Comparison of ENCODE assay signal across 11 mouse cellular contexts in the genomic region with DNA sequence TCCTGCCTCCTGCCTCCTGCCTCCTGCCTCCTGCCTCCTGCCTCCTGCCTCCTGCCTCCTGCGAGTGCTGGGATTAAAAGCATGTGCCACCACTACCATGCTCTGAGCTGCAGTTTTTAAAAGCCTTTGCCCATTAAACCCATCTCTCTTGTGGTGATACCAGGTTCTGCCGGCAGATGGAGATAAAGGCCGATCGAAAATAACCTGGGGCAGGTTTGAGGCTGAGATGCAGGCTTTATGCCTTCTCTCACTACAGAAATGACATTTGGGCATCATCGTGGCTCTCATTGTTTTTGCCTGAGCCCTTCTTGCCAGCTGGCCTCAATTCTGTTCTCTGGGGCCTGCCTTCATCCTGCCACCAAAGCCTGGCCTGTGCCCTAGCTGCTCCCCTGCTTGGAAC. TPM values are rescaled to one million over a fixed set of nuclear protein-coding genes. Genes with fewer than 3 reads are reported as not detected.
DNase-seq lines count a peak whose midpoint lies in the region; ATAC-seq and TF ChIP-seq lines count a peak whose summit lies in the region.
"Had no signal": no experiment of that assay in that cellular context is flagged by ENCODE, and none has a peak within 500 bp of the region (broad histone marks: within the 10 kb centered on the region; RNA-seq: fewer than 3 reads in every experiment).

No protein-coding gene starts in this region.

- in situ Hi-C loops in CH12.LX (cut with MboI; ENCODE audit: low pct_ligation_motif_present, low pct_unique_long_range_greater_than_20kb, low sequenced_read_pairs): loop anchor here (25.0 kb wide), 1 partner anchor 137 kb away; a partner anchor contains a TSS

- peaks cover 13% of the 10 kb centered on the region for H3K4me1 ChIP-seq in heart, embryonic 11.5 days (ENCODE audit: control insufficient read depth, insufficient read depth, low read length)
- H3K4me1 ChIP-seq in CH12.LX (ENCODE audit: control insufficient read depth in 1 of 2, insufficient read depth in 2 of 2): peaks cover 6 to 21% of the 10 kb centered on the region in 2 experiments

- H3K9me3 ChIP-seq in heart, embryonic 11.5 days (replicated peaks; ENCODE audit: control insufficient read depth, low read length): no peaks in the 10 kb centered on the region
- no peaks in the 10 kb centered on the region for H3K9me3 ChIP-seq in CH12.LX (replicated peaks; ENCODE audit: low read length)
- H3K9me3 ChIP-seq: embryonic facial prominence, embryonic 12.5 days had no signal

- no peak overlapping the region for H3K4me2 ChIP-seq in heart, embryonic 11.5 days
- no peak overlapping the region for H3K4me2 ChIP-seq in CH12.LX (ENCODE audit: insufficient read depth, low read depth, poor library complexity, severe bottlenecking)
- H3K4me2 ChIP-seq: embryonic facial prominence, embryonic 12.5 days had no signal

- no peak overlapping the region for H3K27ac ChIP-seq in heart, embryonic 11.5 days (ENCODE audit: low read depth, low read length)
- H3K27ac ChIP-seq in CH12.LX (ENCODE audit: insufficient read depth, low read depth): no peak overlapping the region
- H3K27ac ChIP-seq in layer of hippocampus, adult 2 months: no peak overlapping the region
- H3K27ac ChIP-seq: embryonic facial prominence, embryonic 12.5 days had no signal

- TF ChIP-seq CTCF in CH12.LX (conservative IDR thresholded peaks at IDR 0.05 in 1 of 2, IDR thresholded peaks at IDR 0.05 in 1 of 2; ENCODE audit: low read depth in 2 of 2, low read length in 2 of 2): peak; percentile 43 to 80; a peak in 3 of 4 replicates
- TF ChIP-seq CTCF in layer of hippocampus, adult 2 months (conservative IDR thresholded peaks at IDR 0.05): peak; percentile 76

- TF ChIP-seq EP300 in CH12.LX (IDR thresholded peaks at IDR 0.05; ENCODE audit: low read length): no peak

- ATAC-seq in heart, embryonic 11.5 days (replicated peaks; ENCODE audit: insufficient number of reproducible peaks, low FRiP score, low TSS enrichment): no peak
- peak; percentile 81 for ATAC-seq in megakaryocyte progenitor cell, adult 5-6 weeks (replicated peaks; ENCODE audit: poor library complexity)

- no peaks in the 10 kb centered on the region for H3K27me3 ChIP-seq in heart, embryonic 11.5 days (ENCODE audit: control insufficient read depth, insufficient read depth, low read length)
- H3K27me3 ChIP-seq in CH12.LX (replicated peaks): peaks cover 44% of the 10 kb centered on the region
- H3K27me3 ChIP-seq: embryonic facial prominence, embryonic 12.5 days had no signal

- no peaks in the 10 kb centered on the region for H3K79me2 ChIP-seq in CH12.LX (replicated peaks; ENCODE audit: control insufficient read depth, extremely low read depth, insufficient read depth, poor library complexity, severe bottlenecking)

- WGBS in heart, embryonic 11.5 days (ENCODE audit: insufficient replicate concordance): 4% methylated on average over 5 of the region's 5 CpGs

- TF ChIP-seq RAD21 in CH12.LX (IDR thresholded peaks at IDR 0.05; ENCODE audit: low read depth, low read length): peak; percentile 79

- no peaks in the 10 kb centered on the region for H3K36me3 ChIP-seq in heart, embryonic 11.5 days (ENCODE audit: control insufficient read depth, insufficient read depth, low read length)
- no peaks in the 10 kb centered on the region for H3K36me3 ChIP-seq in CH12.LX (replicated peaks in 1 of 2; ENCODE audit: control insufficient read depth in 1 of 2, insufficient read depth in 1 of 2, low read length in 1 of 2)
- H3K36me3 ChIP-seq: embryonic facial prominence, embryonic 12.5 days had no signal

- H3K4me3 ChIP-seq in heart, embryonic 11.5 days (ENCODE audit: low read depth, low read length): no peak overlapping the region
- no peak overlapping the region for H3K4me3 ChIP-seq in CH12.LX (replicated peaks in 1 of 3; ENCODE audit: low read depth in 2 of 3, low read length in 2 of 3, poor library complexity in 1 of 3)
- H3K4me3 ChIP-seq in layer of hippocampus, adult 2 months: no peak overlapping the region
- H3K4me3 ChIP-seq: embryonic facial prominence, embryonic 12.5 days had no signal

- no peak for TF ChIP-seq POLR2A in CH12.LX (IDR thresholded peaks at IDR 0.05; ENCODE audit: low read depth, low read length)

- dilution Hi-C loops in CH12.LX (cut with MboI; ENCODE audit: extremely low pct_ligation_motif_present, extremely low pct_unique_long_range_greater_than_20kb, low sequenced_read_pairs): no loop called here

- DNase-seq in heart, postnatal 4 days: peak; percentile 76
- DNase-seq in CH12.LX (ENCODE audit: extremely low read depth): peak; percentile 65
- peak; percentile 75 for DNase-seq in adrenal gland, postnatal 14 days
- DNase-seq in embryo, embryonic 9.5 days (ENCODE audit: extremely low spot score): peak; percentile 63
- DNase-seq in layer of hippocampus, adult 2 months (ENCODE audit: low spot score in 2 of 2): peak; percentile 46 to 79
- peak; percentile 41 for DNase-seq in thymus, postnatal 14 days

- no peak overlapping the region for H3K9ac ChIP-seq in heart, embryonic 11.5 days (ENCODE audit: low read depth, low read length)
- no peak overlapping the region for H3K9ac ChIP-seq in CH12.LX (ENCODE audit: insufficient read depth, low read depth)
- H3K9ac ChIP-seq: embryonic facial prominence, embryonic 12.5 days had no signal

TF ChIP-seq in CH12.LX, 34 proteins besides CTCF, POLR2A, EP300 and RAD21:
- TF ChIP-seq MYC (IDR thresholded peaks at IDR 0.05; ENCODE audit: low read depth, low read length): no peak
- peak; percentile 67 for TF ChIP-seq SMC3 (IDR thresholded peaks at IDR 0.05; ENCODE audit: low read depth, low read length)

RNA-seq across cellular contexts. Expression of a gene that starts 14.2 kb away (rescaled TPM):
- total RNA-seq in heart, postnatal 4 days (2021): not detected
- polyA plus RNA-seq in heart, embryonic 11.5 days (2014; fragmentation: Nextera tagmentation; extraction: Ambion mirVana): not detected in 2 replicates
- total RNA-seq in CH12.LX (2012; rRNA removed) (not detected in 2 replicates), CH12.LX (2014; rRNA removed) (not detected in 2 replicates)
- not detected in 2 replicates for polyA plus RNA-seq in CH12.LX (2012; ENCODE audit: insufficient read length, low read depth)
- not detected in 2 replicates for total RNA-seq in adrenal gland, postnatal 14 days (2021)
- not detected for total RNA-seq in layer of hippocampus, adult 2 months (2021)
- not detected in 2 replicates for total RNA-seq in megakaryocyte progenitor cell, adult 5-6 weeks (2015)
- total RNA-seq in megakaryocyte progenitor cell, adult 5-6 weeks (2017): not detected in 2 replicates
- polyA plus RNA-seq: embryonic facial prominence, embryonic 12.5 days; liver, embryonic 16.5 days; stomach, embryonic 16.5 days had no signal

RNA-seq across cellular contexts. Expression of a gene that starts 26.6 kb away (rescaled TPM):
- total RNA-seq in heart, postnatal 4 days (2021): not detected
- polyA plus RNA-seq in heart, embryonic 11.5 days (2014; fragmentation: Nextera tagmentation; extraction: Ambion mirVana): not detected in 2 replicates
- not detected in 2 replicates for total RNA-seq in CH12.LX (2012; rRNA removed)
- not detected in 2 replicates for total RNA-seq in CH12.LX (2014; rRNA removed)
- polyA plus RNA-seq in CH12.LX (2012; ENCODE audit: insufficient read length, low read depth): not detected in 2 replicates
- not detected in 2 replicates for total RNA-seq in adrenal gland, postnatal 14 days (2021)
- not detected for total RNA-seq in layer of hippocampus, adult 2 months (2021)
- total RNA-seq in megakaryocyte progenitor cell, adult 5-6 weeks (2015): not detected in 2 replicates
- total RNA-seq in megakaryocyte progenitor cell, adult 5-6 weeks (2017): not detected in 2 replicates
- polyA plus RNA-seq: embryonic facial prominence, embryonic 12.5 days; liver, embryonic 16.5 days; stomach, embryonic 16.5 days had no signal

RNA-seq across cellular contexts. Expression of a gene that starts 34.9 kb away (rescaled TPM):
- 1 to 10 TPM; 3.8 to 4.0 TPM for total RNA-seq in heart, postnatal 4 days (2021)
- polyA plus RNA-seq in heart, embryonic 11.5 days (2014; fragmentation: Nextera tagmentation; extraction: Ambion mirVana): 1.4 and 1.5 TPM in 2 replicates
- total RNA-seq in CH12.LX (2012; rRNA removed) (not detected in 2 replicates), CH12.LX (2014; rRNA removed) (not detected in 2 replicates)
- polyA plus RNA-seq in CH12.LX (2012; ENCODE audit: insufficient read length, low read depth): not detected in 2 replicates
- 0.37 and 0.38 TPM in 2 replicates for total RNA-seq in adrenal gland, postnatal 14 days (2021)
- total RNA-seq in layer of hippocampus, adult 2 months (2021): 1 to 10 TPM; 2.4 to 3.2 TPM
- total RNA-seq in megakaryocyte progenitor cell, adult 5-6 weeks (2015): not detected in 2 replicates
- total RNA-seq in megakaryocyte progenitor cell, adult 5-6 weeks (2017): 0.29 TPM in 1 of 2 replicates, not detected in the other

RNA-seq across cellular contexts. Expression of a gene that starts 35.4 kb away (rescaled TPM):
- 10 to 100 TPM; 24.9 to 27.4 TPM for total RNA-seq in heart, postnatal 4 days (2021)
- 50.9 and 55.4 TPM in 2 replicates for polyA plus RNA-seq in heart, embryonic 11.5 days (2014; fragmentation: Nextera tagmentation; extraction: Ambion mirVana)
- total RNA-seq in CH12.LX (2012; rRNA removed): not detected in 2 replicates
- total RNA-seq in CH12.LX (2014; rRNA removed): not detected in 2 replicates
- polyA plus RNA-seq in CH12.LX (2012; ENCODE audit: insufficient read length, low read depth): not detected in 2 replicates
- 8.3 and 9.9 TPM in 2 replicates for total RNA-seq in adrenal gland, postnatal 14 days (2021)
- total RNA-seq in layer of hippocampus, adult 2 months (2021): 10 to 100 TPM in 1 of 2 experiments, 1 to 10 TPM in 1; 9.9 to 10.1 TPM
- 5.3 and 5.7 TPM in 2 replicates for total RNA-seq in megakaryocyte progenitor cell, adult 5-6 weeks (2015)
- total RNA-seq in megakaryocyte progenitor cell, adult 5-6 weeks (2017): 2.8 and 4.1 TPM in 2 replicates

RNA-seq across cellular contexts. Expression of a gene that starts 39.7 kb away (rescaled TPM):
- not detected for total RNA-seq in heart, postnatal 4 days (2021)
- polyA plus RNA-seq in heart, embryonic 11.5 days (2014; fragmentation: Nextera tagmentation; extraction: Ambion mirVana): not detected in 2 replicates
- total RNA-seq in CH12.LX (2012; rRNA removed) (not detected in 2 replicates), CH12.LX (2014; rRNA removed) (not detected in 2 replicates)
- not detected in 2 replicates for polyA plus RNA-seq in CH12.LX (2012; ENCODE audit: insufficient read length, low read depth)
- total RNA-seq in adrenal gland, postnatal 14 days (2021): not detected in 2 replicates
- not detected for total RNA-seq in layer of hippocampus, adult 2 months (2021)
- not detected in 2 replicates for total RNA-seq in megakaryocyte progenitor cell, adult 5-6 weeks (2015)
- not detected in 2 replicates for total RNA-seq in megakaryocyte progenitor cell, adult 5-6 weeks (2017)
- polyA plus RNA-seq: embryonic facial prominence, embryonic 12.5 days; liver, embryonic 16.5 days; stomach, embryonic 16.5 days had no signal
